11 mouse cellular contexts compared by ENCODE assay signal in the genomic region with DNA sequence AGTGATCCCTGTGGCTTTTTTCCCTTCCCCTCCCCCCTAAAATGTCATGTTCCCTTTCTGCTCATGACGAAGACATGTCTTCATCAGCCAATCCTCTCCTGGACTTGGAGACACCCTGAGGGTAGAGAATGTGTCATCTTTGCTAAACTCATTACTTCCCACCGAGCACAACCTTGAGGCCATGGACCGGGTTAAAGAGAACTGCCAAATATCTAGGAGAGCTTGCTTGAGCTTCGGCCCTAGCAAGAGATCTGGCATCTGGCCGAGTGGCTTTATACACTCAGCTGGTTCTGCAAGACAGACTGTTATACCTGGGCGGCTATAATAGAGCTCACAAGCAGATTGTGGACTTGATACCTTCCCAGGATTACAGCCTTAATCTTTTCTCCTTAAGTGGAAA.
A peak's percentile ranks its signal among the peaks of the same experiment; 100 is the strongest.
DNase-seq lines count a peak whose midpoint lies in the region; ATAC-seq and TF ChIP-seq lines count a peak whose summit lies in the region.
"Had no signal": no experiment of that assay in that cellular context is flagged by ENCODE, and none has a peak within 500 bp of the region (broad histone marks: within the 10 kb centered on the region; RNA-seq: fewer than 3 reads in every experiment).

No protein-coding gene starts in this region.

- intact Hi-C loops in heart, postnatal 25 days (cut with DNase I): no loop called here

- no peaks in the 10 kb centered on the region for H3K9me3 ChIP-seq in kidney, embryonic 14.5 days (ENCODE audit: control insufficient read depth, low read length)
- no peaks in the 10 kb centered on the region for H3K9me3 ChIP-seq in lung, postnatal 0 days (ENCODE audit: low read length)
- H3K9me3 ChIP-seq: liver, embryonic 13.5 days had no signal

- H3K4me3 ChIP-seq in kidney, embryonic 14.5 days (ENCODE audit: low read length): no peak overlapping the region
- H3K4me3 ChIP-seq in lung, postnatal 0 days (ENCODE audit: low read depth, low read length): no peak overlapping the region
- H3K4me3 ChIP-seq: liver, embryonic 13.5 days had no signal

- DNase-seq in kidney, adult 9 months: peak; percentile 19
- DNase-seq in urinary bladder, postnatal 14 days (ENCODE audit: low spot score): peak; percentile 55
- no peak for DNase-seq in urinary bladder, postnatal 4 days (ENCODE audit: low spot score in 2 of 2)
- peak; percentile 74 to 85 for DNase-seq in cerebellum, postnatal 10 days
- no peak for DNase-seq in lung, postnatal 0 days (ENCODE audit: low spot score)
- DNase-seq in heart, postnatal 25 days (ENCODE audit: low spot score): no peak
- DNase-seq: liver, embryonic 13.5 days had no signal

- H3K4me1 ChIP-seq in kidney, embryonic 14.5 days (ENCODE audit: control insufficient read depth, insufficient read depth, low read length): no peaks in the 10 kb centered on the region
- no peaks in the 10 kb centered on the region for H3K4me1 ChIP-seq in lung, postnatal 0 days (ENCODE audit: insufficient read depth, low read depth, low read length)
- H3K4me1 ChIP-seq: liver, embryonic 13.5 days had no signal

- TF ChIP-seq EP300 in lung, postnatal 0 days (IDR thresholded peaks at IDR 0.05): no peak

- TF ChIP-seq CTCF in lung, postnatal 0 days (IDR thresholded peaks at IDR 0.05): no peak

- no peak overlapping the region for H3K9ac ChIP-seq in kidney, embryonic 14.5 days (ENCODE audit: low read depth, low read length)
- no peak overlapping the region for H3K9ac ChIP-seq in lung, postnatal 0 days (replicated peaks; ENCODE audit: low read depth)
- H3K9ac ChIP-seq: liver, embryonic 13.5 days had no signal

- H3K4me2 ChIP-seq in kidney, embryonic 14.5 days (replicated peaks; ENCODE audit: low read depth, low read length): no peak overlapping the region
- no peak overlapping the region for H3K4me2 ChIP-seq in lung, postnatal 0 days (replicated peaks; ENCODE audit: low read depth, low read length)
- H3K4me2 ChIP-seq: liver, embryonic 13.5 days had no signal

- no peak overlapping the region for H3K27ac ChIP-seq in kidney, embryonic 14.5 days (ENCODE audit: low read depth, low read length)
- H3K27ac ChIP-seq in lung, postnatal 0 days (ENCODE audit: low read length): no peak overlapping the region
- H3K27ac ChIP-seq: liver, embryonic 13.5 days had no signal

- H3K36me3 ChIP-seq in kidney, embryonic 14.5 days (ENCODE audit: control insufficient read depth, insufficient read depth, low read length): no peaks in the 10 kb centered on the region
- no peaks in the 10 kb centered on the region for H3K36me3 ChIP-seq in lung, postnatal 0 days (ENCODE audit: insufficient read depth, low read length)
- H3K36me3 ChIP-seq: liver, embryonic 13.5 days had no signal

- no peaks in the 10 kb centered on the region for H3K27me3 ChIP-seq in kidney, embryonic 14.5 days (ENCODE audit: control insufficient read depth, insufficient read depth, low read length)
- no peaks in the 10 kb centered on the region for H3K27me3 ChIP-seq in lung, postnatal 0 days (replicated peaks; ENCODE audit: insufficient read depth, low read length)
- H3K27me3 ChIP-seq: liver, embryonic 13.5 days had no signal

- 79% methylated on average over 6 of the region's 6 CpGs for WGBS in kidney, embryonic 14.5 days
- 66% methylated on average over 6 of the region's 6 CpGs for WGBS in lung, postnatal 0 days

- ATAC-seq in kidney, embryonic 14.5 days (ENCODE audit: low FRiP score, low TSS enrichment): no peak
- no peak for ATAC-seq in lung, postnatal 0 days
- ATAC-seq: activated CD4-positive, CD25-positive, alpha-beta regulatory T cell, adult 4 months; forebrain, embryonic 14.5 days; intestine, embryonic 16.5 days had no signal

Comparison
In these comparisons a context has a peak if more than half of its experiments do, and no peak if none do; other contexts are left out.
1. DNase-seq: peak in kidney, adult 9 months (single experiment), urinary bladder, postnatal 14 days (single experiment) and cerebellum, postnatal 10 days (2 of 2); none in urinary bladder, postnatal 4 days (0 of 2), lung, postnatal 0 days (single experiment) and heart, postnatal 25 days (single experiment).